Mouse (Mus musculus) hindlimb bud, embryonic 11.5 days (tissue): ENCODE results near the gene Ptpn12.

Experiments used
- DNase-seq: peaks from one replicate; pipeline ENCODE4 v3.0.0-alpha.2; 2012; ENCODE audit warnings: low read depth, low spot score; ENCODE audit errors: extremely low spot score

Ptpn12 gene

DNA sequence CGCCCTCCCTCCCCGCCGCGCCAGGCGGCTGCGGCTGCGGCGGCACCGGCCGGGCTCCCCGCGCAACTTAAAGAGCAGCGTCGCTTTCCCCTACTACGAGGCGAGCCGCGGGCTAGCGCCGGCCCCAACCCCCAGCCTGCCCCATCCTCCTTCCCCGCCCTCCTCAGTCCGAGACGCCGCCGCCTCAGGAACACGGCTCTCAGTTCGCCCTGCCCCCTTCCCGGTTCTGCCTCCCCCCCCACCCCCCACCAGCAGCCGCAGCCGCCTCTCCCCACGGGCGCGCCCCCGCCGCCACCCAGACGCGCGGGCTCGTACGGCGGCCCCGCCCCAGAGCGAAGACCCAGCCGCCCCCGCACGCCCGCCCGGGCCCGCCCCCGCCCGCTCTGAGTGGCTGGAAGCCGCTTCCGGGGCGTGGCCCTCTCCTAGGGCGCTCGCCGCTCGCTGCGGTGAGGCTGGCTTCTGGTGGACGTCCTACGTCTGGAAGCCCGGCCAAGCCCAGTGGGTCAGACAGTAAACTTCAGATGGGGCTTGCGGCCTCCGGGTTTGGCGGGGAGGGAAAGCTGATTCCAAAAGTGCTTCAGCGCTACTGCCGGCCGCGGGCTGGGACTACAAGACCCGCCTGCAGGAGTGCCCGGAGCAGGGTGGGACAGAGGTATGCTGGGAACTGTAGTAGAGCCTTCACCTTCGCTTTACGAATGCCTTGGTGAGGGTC, at the start of gene Ptpn12:
TSS of gene Ptpn12 (minus strand) at position 92 of the 712 bp plus-strand sequence.
- peak; percentile 58 for DNase-seq

- no peak for DNase-seq
Observed at GRCm38 (mm10) chr5:21091179-21091578, 35.5 kb upstream of the Ptpn12 start.

DNA sequence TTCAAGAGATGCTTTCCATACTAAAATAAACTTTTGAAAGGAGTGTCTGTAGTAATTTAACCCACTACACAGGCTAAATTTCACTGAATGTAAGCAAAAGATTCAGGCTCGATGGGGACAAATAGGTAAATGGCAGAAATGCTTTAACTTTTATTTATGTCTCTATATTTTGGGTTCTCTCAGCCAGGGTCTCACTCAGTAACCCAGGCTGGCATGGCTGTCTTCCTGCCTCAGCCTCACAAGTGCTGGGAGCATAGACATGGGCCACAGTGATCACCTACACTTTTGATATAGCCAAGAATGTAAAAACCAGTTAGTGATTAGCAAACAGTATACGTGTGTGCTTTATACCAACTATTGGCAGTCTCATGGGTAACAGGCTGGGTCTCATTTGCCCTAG, 1.5 kb upstream of the Ptpn12 start:
- no peak for DNase-seq

GRCm38 (mm10) chr5:21056595-21056994, 884 bp upstream of the Ptpn12 start:
- no peak for DNase-seq

GRCm38 (mm10) chr5:21055071-21055819, 466 bp downstream of the Ptpn12 start:
- DNase-seq = no peak

DNA sequence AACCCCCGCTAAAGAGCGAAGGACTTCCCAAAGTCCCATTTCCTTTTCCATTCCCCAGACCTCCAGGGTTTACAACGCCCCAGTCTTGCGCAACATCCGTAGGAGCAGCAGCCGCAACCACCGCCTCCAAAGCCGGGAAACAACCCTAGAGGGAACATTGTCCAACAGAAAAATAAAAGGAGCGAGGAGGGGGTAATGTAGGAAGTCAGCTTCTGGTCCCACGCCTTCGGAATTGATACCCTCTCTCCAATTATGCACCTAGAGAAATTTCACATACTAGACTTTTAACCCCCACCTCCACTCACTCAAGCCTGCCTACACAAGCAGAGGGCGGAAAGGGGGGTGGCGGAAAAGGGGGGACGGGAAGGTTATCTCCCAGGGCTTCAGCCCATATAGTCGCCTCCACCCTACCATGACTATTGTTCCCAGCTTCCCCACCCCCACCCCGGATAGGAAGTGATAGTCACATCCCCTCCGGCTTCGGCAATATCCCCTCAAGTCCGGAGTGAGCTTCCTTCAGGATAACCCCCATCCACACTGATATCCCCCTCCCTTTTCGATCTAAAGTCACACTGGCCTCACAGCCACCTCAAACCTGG, 1.1 kb downstream of the Ptpn12 start:
- peak; percentile 33 for DNase-seq

DNA sequence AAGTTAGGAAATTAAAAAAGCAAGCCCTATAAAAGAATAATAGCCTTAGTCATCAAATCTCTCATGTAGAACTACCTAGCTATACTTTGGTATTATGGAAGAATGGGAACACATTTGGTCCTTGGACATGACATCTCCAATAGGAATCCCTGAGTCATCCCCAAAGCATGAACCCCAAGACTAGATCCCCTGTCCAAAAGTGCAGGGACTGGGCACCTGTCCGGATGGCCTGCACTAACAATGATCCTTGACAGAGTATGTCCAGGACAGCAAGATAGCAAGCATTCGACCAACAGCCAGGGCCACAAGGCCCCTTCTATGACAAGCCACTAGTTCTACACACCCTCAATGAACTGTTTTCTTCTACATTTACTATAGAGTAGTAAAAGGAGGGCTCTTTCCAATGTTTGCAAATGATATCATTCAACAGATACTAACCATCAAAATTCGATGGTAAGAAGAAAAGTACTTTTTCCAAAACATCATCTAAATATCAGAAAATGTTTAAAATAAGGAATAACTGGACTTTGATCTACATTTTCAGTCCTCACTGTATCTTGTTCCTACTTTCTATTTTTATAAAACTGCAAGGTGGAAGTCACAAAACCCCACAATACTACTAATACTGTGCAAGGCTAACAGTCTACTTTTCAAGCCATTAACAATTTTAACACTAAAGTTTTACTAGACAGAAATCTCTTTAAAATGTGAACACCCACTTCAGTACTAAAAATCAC, 2.0 kb downstream of the Ptpn12 start:
- no peak for DNase-seq

DNA sequence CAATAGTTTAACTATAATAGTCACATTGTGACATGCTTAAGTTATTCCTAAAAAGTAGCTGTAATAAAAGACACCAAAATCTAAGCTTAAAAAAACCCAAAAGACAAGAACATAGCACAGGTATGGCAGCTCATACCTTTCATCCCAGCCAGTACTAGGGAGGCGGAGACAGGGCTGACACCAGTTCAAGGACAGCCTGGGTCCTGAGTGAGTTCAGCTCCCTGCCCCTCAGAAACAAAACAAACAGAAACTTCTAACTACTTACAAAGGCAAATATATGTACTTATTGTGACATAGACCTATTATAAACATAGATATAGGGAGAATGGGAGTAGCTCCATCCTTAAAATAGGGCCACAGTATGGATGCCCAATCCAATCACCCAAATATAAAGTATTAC, 3.2 kb downstream of the Ptpn12 start:
- DNase-seq = no peak

DNA sequence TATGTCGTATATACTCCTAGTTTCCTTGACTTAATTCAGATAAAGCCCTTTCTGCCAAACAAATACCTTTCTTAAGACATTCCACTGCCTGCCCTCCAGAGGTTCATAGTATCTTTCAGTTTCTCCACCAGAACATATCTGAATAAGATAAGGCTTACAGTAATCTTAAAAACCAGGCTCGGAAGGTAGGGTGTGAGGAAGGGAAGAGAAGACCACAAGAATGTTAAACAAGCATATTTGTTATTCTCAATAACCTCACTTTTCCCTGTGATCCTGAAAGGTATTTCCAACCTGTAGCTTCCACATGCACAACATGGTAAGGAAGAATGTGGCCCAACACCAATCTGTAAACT, 5.0 kb downstream of the Ptpn12 start:
- DNase-seq = no peak

GRCm38 (mm10) chr5:21050061-21050769, 5.5 kb downstream of the Ptpn12 start:
- DNase-seq = no peak

DNA sequence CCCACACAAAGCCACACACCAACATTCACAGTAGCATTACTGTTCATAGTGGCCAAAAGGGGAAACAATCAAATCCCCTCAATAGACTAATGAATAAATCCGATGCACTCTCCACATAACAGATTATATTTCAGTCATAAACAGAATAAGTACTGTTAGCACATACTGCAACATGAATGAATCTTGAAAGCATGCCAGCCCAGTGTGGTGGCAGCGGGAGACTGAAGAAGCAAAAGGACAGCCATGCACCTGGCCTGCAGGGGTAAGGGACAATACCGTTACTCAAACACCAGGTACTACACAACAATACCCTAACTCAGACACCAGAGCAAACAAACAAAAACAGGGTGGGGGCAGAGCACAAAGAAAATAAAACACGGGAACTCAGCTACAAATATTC, 6.7 kb downstream of the Ptpn12 start:
- no peak for DNase-seq

DNA sequence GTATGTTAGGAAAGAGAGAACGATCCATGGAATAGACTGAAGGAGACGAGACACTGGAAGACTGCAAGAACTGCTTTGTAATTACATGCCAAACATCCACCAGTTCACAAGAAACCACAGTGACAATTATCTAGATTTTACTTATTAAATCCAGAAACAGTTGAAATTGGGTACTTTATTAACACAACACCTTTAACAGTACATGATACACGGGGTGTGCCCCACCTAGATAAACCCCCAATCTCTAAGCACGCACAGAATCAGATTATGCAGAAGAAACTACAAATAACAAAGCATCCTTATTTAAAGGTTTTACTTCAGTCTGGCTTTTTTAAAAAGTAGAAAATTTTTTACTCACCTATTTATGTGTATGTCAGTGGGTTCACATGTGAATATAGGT, 8.6 kb downstream of the Ptpn12 start:
- no peak for DNase-seq

DNA sequence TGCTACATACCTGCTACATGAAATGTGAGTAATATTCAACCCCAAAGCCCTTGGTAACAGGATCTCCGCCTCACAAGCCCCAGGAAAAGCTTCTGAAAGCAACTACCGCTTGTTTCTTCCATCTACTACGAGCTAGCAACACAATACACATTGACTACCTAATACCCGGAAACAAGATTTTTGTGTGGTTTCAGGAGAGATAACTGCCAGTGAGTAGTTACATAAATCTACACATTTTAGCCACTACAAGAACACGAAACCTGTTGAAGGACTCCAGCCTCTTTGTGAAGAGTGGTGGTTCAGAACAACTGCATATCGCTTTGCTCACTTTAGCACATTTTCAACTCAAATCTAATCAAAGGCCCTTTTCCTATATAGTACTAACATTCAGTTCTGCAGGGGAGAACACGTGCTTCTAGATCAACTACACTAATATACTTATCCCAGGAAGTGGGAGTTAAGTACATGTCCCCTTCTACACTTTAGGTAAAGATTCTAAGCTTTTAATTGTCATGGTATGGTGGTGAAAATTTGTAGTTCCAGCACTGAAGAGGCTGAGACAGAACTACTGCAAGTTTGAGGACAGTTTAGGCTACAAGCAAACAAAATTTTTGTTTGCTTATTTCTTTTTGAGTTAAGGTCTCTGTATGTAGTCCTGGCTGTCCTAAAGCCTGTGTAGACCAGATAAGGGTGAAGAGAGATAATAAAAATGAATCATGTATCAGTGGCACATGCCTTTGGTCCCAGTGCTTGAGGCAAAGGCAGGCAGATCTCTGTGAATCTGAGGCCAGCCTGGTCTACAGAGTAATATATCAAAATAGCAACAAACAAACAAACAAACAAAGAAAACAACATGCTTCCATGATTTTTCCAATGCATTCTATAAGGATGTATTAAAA, 9.3 kb downstream of the Ptpn12 start:
- no peak for DNase-seq

DNA sequence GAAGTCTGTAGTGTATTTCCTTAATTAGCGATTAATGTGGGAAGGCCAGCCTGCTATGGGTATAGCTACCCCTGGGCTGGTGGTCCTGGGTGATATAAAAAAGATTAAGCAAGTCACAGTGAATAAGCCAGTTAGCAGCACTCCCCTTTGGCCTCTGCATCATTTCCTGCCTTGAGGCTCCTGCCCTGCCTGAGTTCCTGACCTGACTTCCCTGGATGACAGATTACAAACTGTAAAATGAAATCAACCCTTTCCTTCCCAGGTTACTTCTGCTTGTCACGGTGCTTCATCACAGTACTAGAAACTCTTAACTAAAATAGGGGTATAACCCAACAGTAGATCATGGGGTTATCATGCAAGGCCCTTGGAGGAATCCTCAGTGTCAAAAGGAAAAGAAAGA, 10.2 kb downstream of the Ptpn12 start:
- no peak for DNase-seq

GRCm38 (mm10) chr5:21038100-21038499, 17.6 kb downstream of the Ptpn12 start:
- no peak for DNase-seq

GRCm38 (mm10) chr5:21035689-21036480, 19.8 kb downstream of the Ptpn12 start:
- DNase-seq = no peak

GRCm38 (mm10) chr5:21034388-21034966, 21.2 kb downstream of the Ptpn12 start:
- no peak for DNase-seq

- DNase-seq = no peak
Observed at GRCm38 (mm10) chr5:21033382-21034056, 22.2 kb downstream of the Ptpn12 start.
